Mouse (Mus musculus): ENCODE measurements around the gene Gm3015. TPM values are rescaled to one million over a fixed set of nuclear protein-coding genes. Genes with fewer than 3 reads are reported as not detected.
"Not testable (repeated sequence)": the region's sequence is repeated elsewhere in the genome, so short reads cannot be mapped to it uniquely, and the experiment has no call there.

Gm3015 gene
- polyA plus RNA-seq (2015; fragmentation: Nextera tagmentation; extraction: Ambion mirVana): not detected in 2 replicates

DNA sequence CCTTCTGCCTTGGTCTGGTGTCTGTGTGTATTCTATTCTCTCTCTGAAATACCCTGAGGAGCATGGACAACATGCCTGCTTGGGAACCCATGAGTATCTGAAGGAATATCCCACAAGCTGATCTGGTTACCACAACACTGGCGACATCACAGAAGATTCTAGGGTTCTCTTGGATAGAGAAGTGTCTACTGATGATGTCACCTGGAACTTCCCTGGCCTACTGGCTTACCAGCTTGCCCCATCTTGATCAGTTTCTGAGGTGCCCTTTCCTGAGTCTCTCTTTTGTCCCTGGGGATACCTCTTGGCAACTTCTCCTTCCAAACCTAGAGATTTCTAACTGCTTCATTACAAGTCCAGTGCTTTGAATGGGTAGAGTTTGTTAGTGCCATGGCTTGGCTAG lies at the start of gene Gm3015:
Gene Gm3015 (minus strand): TSS at position 101 of the 400 bp plus-strand sequence.
- H3K9ac ChIP-seq (ENCODE audit: low read depth, low read length); H3K27me3 ChIP-seq (ENCODE audit: control insufficient read depth, insufficient read depth, low read depth, low read length); H3K36me3 ChIP-seq (ENCODE audit: control insufficient read depth, insufficient read depth); H3K27ac ChIP-seq (ENCODE audit: low read length); ATAC-seq (ENCODE audit: low read depth); H3K9me3 ChIP-seq (replicated peaks; ENCODE audit: control insufficient read depth, low read length); H3K4me1 ChIP-seq (ENCODE audit: control insufficient read depth, low read depth, low read length); H3K4me3 ChIP-seq (ENCODE audit: low read depth, low read length); H3K4me2 ChIP-seq (ENCODE audit: low read depth, low read length): not testable (repeated sequence)
- WGBS (ENCODE audit: insufficient replicate concordance): no CpG with 5 or more reads among the region's 1 CpGs

DNA sequence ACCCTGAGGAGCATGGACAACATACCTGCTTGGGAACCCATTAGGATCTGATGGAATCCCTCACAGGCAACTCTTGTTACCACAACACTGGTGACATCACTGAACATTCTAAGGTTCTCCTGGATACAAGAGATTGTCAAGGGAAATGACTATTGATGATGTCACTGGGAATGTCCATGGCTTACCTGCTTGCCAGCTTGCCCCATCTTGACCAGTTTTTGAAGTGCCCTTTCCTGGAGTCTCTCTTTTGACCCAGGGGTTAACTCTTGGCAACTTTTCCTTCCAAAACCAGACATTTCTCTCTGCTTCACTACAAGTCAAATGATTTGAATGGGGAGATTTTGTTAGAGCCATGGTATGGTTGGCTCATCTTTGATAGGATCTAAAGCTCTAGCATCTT lies 29.3 kb upstream of the Gm3015 start, which contains the start of gene Gm10377:
Gene Gm10377 (minus strand): TSS at position 101 of the 400 bp plus-strand sequence.
- H3K36me3 ChIP-seq (ENCODE audit: control insufficient read depth, insufficient read depth); H3K4me3 ChIP-seq (ENCODE audit: low read depth, low read length); ATAC-seq (ENCODE audit: low read depth); H3K9ac ChIP-seq (ENCODE audit: low read depth, low read length); H3K27me3 ChIP-seq (ENCODE audit: control insufficient read depth, insufficient read depth, low read depth, low read length); H3K4me2 ChIP-seq (ENCODE audit: low read depth, low read length); H3K9me3 ChIP-seq (replicated peaks; ENCODE audit: control insufficient read depth, low read length); H3K4me1 ChIP-seq (ENCODE audit: control insufficient read depth, low read depth, low read length); H3K27ac ChIP-seq (ENCODE audit: low read length): not testable (repeated sequence)

Other genes with a start within 250 kb of the Gm3015 start
- gene Gm8024, start 244.5 kb downstream of the Gm3015 start, polyA plus RNA-seq (2015; fragmentation: Nextera tagmentation; extraction: Ambion mirVana): not detected in 2 replicates
- gene Gm17124, start 168.9 kb downstream of the Gm3015 start, polyA plus RNA-seq (2015; fragmentation: Nextera tagmentation; extraction: Ambion mirVana): not detected in 2 replicates
- gene Gm3633, start 126.9 kb downstream of the Gm3015 start, polyA plus RNA-seq (2015; fragmentation: Nextera tagmentation; extraction: Ambion mirVana): not detected in 2 replicates
- gene Gm10378, start 112.9 kb downstream of the Gm3015 start, polyA plus RNA-seq (2015; fragmentation: Nextera tagmentation; extraction: Ambion mirVana): not detected in 2 replicates
- gene Gm10377, start 29.2 kb upstream of the Gm3015 start, polyA plus RNA-seq (2015; fragmentation: Nextera tagmentation; extraction: Ambion mirVana): not detected in 2 replicates
- not detected in 2 replicates for gene Gm21977, start 84.7 kb upstream of the Gm3015 start, polyA plus RNA-seq (2015; fragmentation: Nextera tagmentation; extraction: Ambion mirVana)
- gene Gm8082, start 224.8 kb upstream of the Gm3015 start, polyA plus RNA-seq (2015; fragmentation: Nextera tagmentation; extraction: Ambion mirVana): not detected in 2 replicates
- not detected in 2 replicates for gene Gm10376, start 246.8 kb upstream of the Gm3015 start, polyA plus RNA-seq (2015; fragmentation: Nextera tagmentation; extraction: Ambion mirVana)

All from liver, embryonic 16.5 days (tissue).